Mouse (Mus musculus) cerebellum, adult (tissue): ENCODE data around the gene Skor1.

Source experiments
- ATAC-seq: cut with Nextera tagmentation; 2 replicates; pipeline ENCODE4 v1.9.2; 2017; ENCODE audit warnings: mild to moderate bottlenecking, moderate library complexity, mixed read lengths; ENCODE audit not compliant: insufficient number of reproducible peaks, low FRiP score, low TSS enrichment

The Skor1 gene

GRCm38 (mm10) chr9:63097204-63097603 lies 51.6 kb downstream of the Skor1 start:
- ATAC-seq: no peak

GRCm38 (mm10) chr9:63094030-63094429 lies 54.7 kb downstream of the Skor1 start:
- ATAC-seq: no peak

GRCm38 (mm10) chr9:63092567-63092966 lies 56.2 kb downstream of the Skor1 start:
- ATAC-seq: no peak

- peak; percentile 36; the same call in 1 of the 2 replicates for ATAC-seq
Measured at GRCm38 (mm10) chr9:63091971-63092528, 56.7 kb downstream of the Skor1 start.

- no peak for ATAC-seq
Measured at GRCm38 (mm10) chr9:63091101-63091921, 57.5 kb downstream of the Skor1 start.

GRCm38 (mm10) chr9:63089141-63089540 lies 59.6 kb downstream of the Skor1 start:
- no peak for ATAC-seq
